Mouse (Mus musculus) 3134 (cell line): Measurements from ENCODE around the gene Aox3.

Experiments used
- DNase-seq: peaks from one replicate; pipeline ENCODE4 v3.0.0-alpha.2; 2011; ENCODE audit warnings: low spot score; ENCODE audit not compliant: insufficient read length; ENCODE audit errors: extremely low read depth

Aox3 gene

GRCm38 (mm10) chr1:58112880-58113279 lies at the start of gene Aox3:
TSS of gene Aox3 (plus strand) at chr1:58113130.
- DNase-seq: peak; percentile 40

GRCm38 (mm10) chr1:58065151-58065550 lies 47.8 kb upstream of the Aox3 start:
- DNase-seq: no peak

DNA sequence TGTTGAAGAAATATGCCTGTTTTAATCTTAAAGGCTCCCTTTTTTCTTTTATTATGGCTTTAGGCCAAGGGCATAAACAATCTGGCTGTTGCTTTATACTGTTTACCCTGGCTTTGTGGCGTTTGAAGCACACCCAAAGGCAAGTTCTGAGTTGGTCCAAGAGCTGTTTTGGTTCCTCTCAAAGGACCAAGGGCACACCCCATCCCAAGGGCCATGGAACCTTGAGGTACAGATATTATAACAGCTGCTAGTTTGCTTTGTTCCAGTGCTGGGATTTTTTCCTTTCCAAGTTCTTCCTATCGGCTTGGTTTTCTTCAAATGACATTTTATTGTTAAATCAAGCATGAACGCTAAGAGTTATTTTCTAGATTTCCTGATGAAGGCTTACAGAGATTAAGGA lies 47.3 kb upstream of the Aox3 start:
- DNase-seq: no peak

GRCm38 (mm10) chr1:58069181-58069580 lies 43.7 kb upstream of the Aox3 start:
- DNase-seq: no peak

- DNase-seq: no peak
These were observed 42.8 kb upstream of the Aox3 start for GRCm38 (mm10) chr1:58070091-58070490.

GRCm38 (mm10) chr1:58071006-58071405 lies 41.9 kb upstream of the Aox3 start:
- no peak for DNase-seq

DNA sequence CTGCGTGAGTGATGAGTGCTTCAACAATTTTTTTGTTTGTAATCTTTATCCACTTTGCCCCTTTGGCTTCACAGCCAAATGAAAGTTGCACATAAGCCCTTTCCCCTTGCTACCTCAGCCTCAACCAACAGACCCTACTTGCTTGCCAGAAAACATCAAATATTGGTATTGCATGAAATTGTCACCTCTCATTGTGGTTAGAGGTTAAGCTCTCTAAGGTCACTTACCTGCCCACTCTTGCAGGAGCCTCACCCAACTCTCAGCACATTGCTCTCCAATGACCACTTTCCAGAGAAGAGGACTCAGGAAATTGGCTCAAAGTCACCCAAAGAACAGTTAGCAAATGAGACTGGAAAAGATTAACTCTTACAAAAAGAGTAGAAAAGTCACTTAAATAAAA lies 41.4 kb upstream of the Aox3 start:
- DNase-seq: no peak

DNA sequence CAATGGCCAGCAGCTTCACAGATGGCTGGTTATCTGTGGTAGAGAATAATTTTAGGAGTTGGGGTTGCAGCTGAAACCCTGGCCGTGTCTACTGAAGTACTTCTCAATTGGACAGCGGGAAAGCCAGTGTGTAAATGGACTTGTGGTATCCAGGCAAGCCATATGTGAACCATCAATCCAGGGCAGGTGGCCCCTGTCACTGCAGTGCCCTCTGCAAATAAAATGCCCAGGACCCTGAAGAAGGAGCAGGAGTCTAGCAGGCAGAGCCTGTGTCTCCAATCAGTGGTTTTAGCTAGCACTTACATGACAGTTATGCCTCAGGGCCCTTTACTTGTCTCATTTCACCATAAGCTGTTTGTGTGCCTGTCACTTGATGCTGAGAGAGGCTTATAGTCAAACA lies 40.5 kb upstream of the Aox3 start:
- DNase-seq: no peak

- DNase-seq: no peak
These were observed 39.8 kb upstream of the Aox3 start for GRCm38 (mm10) chr1:58072991-58073730.

GRCm38 (mm10) chr1:58074266-58074665 lies 38.7 kb upstream of the Aox3 start:
- DNase-seq: no peak

DNA sequence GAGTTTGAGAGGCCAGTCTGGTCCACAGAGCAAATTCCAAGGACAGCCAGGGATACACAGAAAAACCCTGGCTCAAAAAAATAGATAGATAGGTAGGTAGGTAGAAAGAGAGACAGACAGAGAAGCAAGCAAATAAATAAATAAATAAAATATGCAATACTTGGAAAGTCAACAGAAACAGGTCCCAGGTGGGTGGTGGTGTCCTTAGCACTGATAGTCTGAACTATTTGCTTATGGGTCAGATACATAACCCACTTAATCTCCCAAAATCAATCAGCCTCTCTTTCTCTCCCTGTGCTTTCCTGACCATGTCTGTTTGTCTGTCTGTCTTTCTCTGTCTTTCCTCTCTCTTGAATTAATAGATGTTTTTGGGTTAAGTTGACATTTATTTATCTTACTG lies 35.0 kb upstream of the Aox3 start:
- no peak for DNase-seq

GRCm38 (mm10) chr1:58078390-58078789 lies 34.5 kb upstream of the Aox3 start:
- DNase-seq: no peak

DNA sequence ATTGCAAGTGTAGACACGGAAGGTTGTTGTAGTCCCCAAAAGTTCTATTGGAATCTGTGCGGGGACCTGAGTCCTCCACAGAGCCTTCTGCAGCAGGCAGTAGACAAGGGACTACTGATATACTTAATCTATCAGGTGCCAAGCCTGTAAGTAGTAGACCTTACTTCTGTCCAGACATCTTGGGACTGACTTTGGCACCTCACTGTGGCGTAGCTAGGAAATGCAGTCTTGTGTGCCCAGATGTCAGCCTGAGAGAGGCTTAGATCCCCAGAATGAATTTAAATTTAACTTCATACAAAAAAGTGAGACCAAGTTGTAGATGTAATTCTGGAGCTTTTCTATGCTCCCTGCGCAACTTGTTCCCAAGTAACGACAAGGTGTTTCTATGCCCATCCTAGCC lies 33.2 kb upstream of the Aox3 start:
- no peak for DNase-seq

- DNase-seq: no peak
These were observed 32.5 kb upstream of the Aox3 start for GRCm38 (mm10) chr1:58080446-58080845.

DNA sequence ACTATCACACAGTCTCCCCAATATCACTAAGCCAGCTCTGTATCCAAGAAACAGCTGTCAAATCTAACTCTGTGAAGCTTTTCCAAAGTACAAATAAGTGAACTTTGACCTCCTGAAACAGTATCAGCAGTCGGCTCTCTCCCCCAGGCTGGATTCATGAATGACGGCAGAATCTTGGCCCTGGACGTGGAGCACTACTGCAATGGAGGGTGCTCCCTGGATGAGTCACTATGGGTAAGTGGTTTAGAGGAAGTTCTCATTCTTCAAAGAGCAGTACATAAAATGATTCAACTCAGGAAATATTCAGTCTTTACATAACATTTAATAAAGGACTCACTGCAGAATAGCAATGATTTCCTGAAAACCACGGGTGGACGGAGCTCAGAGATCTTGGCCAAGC lies 31.6 kb upstream of the Aox3 start:
- no peak for DNase-seq

DNA sequence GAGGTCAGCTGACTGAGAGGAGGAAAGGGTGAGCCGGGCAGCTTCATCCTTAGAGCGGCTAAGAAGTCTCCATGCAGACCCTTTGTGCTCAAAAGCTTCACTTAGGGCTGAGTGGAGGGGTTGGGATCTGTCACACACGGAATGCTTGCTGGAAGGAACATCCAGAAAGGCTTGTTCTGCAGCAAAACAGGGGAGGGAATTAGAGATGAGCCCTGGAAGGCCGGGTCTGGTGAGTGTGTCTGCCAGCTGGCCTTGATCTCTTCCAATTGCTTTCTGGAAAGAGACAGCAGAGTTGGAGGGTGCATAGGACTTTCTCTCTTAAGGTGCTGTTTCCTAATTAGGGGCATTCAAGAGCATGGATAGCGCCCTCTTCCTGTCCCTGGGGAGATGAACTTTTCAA lies 23.6 kb upstream of the Aox3 start:
- no peak for DNase-seq

GRCm38 (mm10) chr1:58090191-58090590 lies 22.7 kb upstream of the Aox3 start:
- no peak for DNase-seq

DNA sequence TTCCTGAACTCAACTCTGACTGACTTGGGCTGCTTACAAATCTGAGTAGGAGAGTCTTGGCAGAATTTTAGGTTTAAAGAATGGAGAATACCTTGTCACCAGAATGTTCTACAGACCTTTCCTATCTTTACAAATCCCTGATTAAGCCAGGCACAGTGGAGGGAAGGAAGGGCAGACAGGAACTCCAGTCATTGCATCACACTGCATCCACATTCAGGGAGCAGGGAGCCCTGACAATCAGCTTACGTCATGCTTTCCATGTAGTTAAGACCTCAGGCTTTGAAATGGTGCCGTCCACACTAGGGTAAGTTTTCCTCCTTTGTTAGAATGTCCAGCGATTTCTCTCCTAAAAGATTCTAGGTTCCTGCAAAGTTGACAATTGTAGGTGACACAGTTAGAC lies 21.7 kb upstream of the Aox3 start:
- DNase-seq: no peak

DNA sequence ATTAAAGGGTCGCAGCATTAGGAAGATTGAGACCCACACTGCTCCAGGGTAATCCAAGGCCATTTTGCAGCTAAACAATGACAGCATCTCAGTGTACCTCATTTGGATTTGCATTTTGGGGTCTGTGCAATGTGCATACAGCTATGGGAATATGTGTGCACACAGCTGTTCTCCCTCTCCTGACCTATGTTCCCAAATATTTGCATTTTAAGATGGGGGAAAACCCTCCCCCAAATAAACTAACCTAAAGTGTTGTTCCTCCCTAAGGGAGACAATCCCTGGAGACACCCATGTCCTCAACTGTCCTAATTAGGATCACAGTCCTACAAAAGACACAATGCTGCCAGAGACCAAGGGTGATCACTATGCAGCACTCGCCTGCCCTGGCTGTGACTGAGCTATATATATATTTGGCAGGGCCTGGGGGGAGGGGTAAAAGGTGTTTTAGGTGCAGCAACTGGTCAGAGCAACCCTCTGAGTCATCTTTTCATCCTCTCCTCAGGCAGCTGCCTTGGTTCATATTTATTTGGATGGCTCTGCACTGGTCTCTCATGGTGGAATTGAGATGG lies 20.9 kb upstream of the Aox3 start:
- DNase-seq: no peak

DNA sequence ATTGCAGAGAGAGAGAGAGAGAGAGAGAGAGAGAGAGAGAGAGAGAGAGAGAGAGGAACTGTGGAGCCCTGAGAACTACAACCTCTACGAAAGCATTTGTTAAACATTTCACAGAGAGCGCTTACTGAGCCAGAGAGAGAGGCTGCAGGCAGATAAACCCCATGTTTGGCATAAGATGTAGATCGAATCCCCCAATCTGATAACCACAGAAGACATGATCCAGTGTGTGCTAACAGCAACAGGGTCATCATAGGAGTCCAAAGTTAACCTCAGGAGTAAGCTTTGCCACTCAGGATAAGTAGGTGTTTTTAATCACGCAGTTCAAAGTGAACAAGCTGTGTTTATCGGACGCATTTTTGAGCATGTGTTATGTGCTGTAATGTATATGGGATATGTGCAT lies 15.6 kb upstream of the Aox3 start:
- no peak for DNase-seq

DNA sequence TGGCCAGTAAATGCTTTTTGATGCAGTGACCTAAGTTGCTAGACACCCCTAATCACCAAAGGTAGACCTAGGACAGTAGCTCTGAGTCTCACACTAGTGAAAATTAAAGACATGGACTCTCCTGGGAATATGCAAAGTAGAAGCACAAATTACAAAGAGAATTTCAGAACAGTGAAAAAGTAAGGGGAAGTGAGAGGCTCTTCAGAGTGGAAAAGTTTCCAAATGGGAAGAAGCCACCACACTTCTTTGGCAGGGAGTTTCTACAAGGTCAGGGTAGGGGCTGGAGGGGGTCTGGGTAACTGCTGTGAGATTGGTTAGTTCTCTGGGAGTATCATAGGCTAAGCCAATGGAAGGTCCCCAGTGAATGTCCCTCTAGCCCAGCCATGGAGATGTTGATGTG lies 13.8 kb upstream of the Aox3 start:
- no peak for DNase-seq

GRCm38 (mm10) chr1:58101531-58102146 lies 11.3 kb upstream of the Aox3 start:
- no peak for DNase-seq
